Mouse (Mus musculus) yolk sac, embryonic 10.5 days (tissue): ENCODE data around the gene Slc44a4.
A peak's percentile ranks its signal among the peaks of the same experiment; 100 is the strongest.
"Not testable (repeated sequence)": the region's sequence is repeated elsewhere in the genome, so short reads cannot be mapped to it uniquely, and the experiment has no call there.

Experiments used
- DNase-seq: peaks from one replicate; pipeline ENCODE4 v3.0.0-alpha.2; 2017; ENCODE audit warnings: low spot score

The Slc44a4 gene

GRCm38 (mm10) chr17:34943128-34943815, 29.0 kb downstream of the Slc44a4 start:
- DNase-seq, result no peak

GRCm38 (mm10) chr17:34944362-34944761, 30.1 kb downstream of the Slc44a4 start:
- DNase-seq, result no peak

- DNase-seq, result no peak
Observed at GRCm38 (mm10) chr17:34946486-34947140, 32.3 kb downstream of the Slc44a4 start.

DNA sequence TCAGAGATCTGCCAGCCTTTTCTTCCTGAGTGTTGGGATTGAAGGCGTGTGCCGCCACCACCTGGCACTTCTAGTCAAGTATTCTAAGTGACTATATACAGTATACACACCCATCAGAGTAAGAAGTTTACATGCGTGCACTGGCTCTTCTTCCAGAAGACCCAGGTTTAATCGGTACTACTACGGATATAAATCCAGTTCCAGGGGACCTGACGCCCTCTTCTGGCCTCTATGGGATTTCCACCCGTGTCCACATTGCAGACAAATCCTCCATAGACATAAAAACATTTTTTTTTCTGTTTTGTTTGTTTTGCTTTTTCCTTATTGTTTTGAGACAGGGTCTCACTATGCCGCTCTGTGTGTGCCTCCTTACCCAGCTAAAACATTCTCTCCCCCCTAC, 33.3 kb downstream of the Slc44a4 start:
- DNase-seq, result no peak

GRCm38 (mm10) chr17:34948721-34949552, 34.7 kb downstream of the Slc44a4 start:
- not testable (repeated sequence) for DNase-seq

DNA sequence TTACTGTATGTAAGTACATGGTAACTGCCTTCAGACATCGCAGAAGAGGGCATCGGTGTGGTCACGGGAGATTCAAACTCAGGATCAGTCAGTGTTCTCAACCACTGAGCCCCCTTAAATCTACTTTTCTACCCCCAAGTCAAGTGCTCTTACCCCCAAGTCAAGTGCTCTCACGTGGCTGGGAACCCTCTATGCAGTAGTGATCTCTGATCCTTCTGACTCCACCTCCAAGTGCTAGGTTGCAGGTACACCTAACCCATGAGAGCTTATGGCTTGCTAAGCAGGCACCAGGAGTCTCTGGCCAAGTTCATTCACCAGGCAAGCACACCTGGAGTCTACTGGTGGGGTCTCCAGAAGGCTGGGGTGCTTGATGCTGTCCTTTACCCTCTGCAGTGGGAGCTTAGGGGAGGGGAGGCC, 35.3 kb downstream of the Slc44a4 start:
- DNase-seq, result peak; percentile 71

- DNase-seq, result no peak
Observed at GRCm38 (mm10) chr17:34950514-34951455, 36.5 kb downstream of the Slc44a4 start.

GRCm38 (mm10) chr17:34951636-34952377, 37.5 kb downstream of the Slc44a4 start:
- no peak for DNase-seq

DNA sequence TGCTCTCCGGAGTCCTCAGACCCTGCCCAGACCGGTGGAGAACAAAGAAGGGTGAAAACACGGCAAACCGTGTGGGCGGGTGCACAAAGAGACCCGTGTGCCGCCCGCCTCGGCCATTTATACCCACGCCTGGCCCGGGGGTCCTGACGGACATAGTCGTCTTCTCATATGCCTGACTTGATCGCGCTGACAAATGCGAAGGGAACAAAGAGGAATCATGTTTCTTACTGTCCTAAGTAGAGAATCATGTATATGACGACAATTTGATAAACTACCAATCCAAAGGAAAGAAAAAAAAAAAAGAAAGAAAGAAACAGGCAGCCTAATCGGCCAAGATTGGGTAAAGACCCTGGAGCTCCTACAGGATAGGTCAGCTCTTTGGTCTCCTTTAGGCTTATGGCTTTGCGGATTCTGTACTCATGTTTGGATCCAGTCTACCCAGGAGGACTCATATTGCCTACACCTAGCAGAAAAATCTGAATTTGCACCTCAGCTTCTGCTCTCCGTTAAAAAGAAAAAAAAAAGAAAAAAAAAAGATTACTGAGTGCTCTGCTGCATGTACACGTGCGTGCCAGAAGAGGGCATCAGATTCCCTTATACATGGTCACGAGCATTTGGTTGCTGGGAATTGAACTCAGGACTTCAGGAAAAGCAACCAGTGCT, 38.2 kb downstream of the Slc44a4 start:
- DNase-seq, result peak; percentile 82

- no peak for DNase-seq
Observed at GRCm38 (mm10) chr17:34953258-34953657, 39.0 kb downstream of the Slc44a4 start.

GRCm38 (mm10) chr17:34953904-34954303, 39.6 kb downstream of the Slc44a4 start:
- no peak for DNase-seq

DNA sequence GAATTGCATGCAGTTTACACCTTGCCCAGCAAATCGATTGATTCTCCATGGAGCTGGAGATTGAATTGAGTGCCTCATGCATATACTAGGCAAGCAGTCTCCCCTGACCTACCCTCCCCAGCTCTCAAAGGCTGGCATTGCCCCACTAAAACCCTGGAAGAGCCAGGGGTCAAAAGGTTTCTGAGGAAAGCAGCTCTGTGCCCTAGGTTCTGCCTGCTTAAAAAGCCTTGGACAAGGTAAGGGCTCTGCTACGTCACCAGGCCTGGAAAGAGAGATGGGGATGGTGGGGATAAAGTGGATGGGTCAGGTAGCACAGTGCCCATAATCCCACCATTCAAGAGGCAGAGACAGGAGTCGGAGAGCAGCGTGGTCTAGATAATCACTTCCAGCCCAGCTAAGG, 40.6 kb downstream of the Slc44a4 start:
- no peak for DNase-seq

DNA sequence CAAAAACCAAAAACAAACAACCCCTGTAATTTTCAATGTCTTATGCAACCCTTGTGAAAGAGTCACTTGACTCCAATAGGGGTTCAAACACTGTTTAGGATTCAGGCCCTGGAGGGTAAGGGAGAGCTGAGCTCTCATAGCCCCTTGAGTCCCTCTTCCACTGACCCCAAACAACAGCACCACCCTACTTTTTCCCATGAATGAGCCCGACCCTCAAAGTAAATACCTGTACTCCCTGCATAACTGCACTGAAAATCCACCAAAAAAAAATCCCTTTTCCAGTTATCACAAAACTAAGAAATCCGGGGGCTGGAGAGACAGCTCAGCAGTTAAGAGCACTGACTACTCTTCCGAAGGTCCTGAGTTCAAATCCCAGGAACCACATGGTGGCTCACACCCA, 41.6 kb downstream of the Slc44a4 start:
- DNase-seq, result no peak

- DNase-seq, result no peak
Observed at GRCm38 (mm10) chr17:34956340-34956739, 42.1 kb downstream of the Slc44a4 start.

DNA sequence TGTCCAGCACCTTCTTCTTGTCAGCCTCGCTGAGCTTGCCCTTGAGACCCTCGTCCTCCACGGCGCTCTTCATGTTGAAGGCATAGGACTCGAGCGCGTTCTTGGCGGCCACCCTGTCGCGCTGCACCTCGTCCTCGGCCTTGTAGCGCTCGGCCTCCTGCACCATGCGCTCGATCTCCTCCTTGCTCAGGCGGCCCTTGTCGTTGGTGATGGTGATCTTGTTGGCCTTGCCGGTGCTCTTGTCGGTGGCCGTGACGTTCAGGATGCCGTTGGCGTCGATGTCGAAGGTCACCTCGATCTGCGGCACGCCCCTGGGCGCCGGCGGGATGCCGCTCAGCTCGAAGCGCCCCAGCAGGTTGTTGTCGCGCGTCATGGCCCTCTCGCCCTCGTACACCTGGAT, 43.0 kb downstream of the Slc44a4 start:
- not testable (repeated sequence) for DNase-seq

- not testable (repeated sequence) for DNase-seq
Observed at GRCm38 (mm10) chr17:34957966-34958365, 43.7 kb downstream of the Slc44a4 start.

- DNase-seq, result not testable (repeated sequence)
Observed at GRCm38 (mm10) chr17:34958734-34959129, 44.5 kb downstream of the Slc44a4 start.

GRCm38 (mm10) chr17:34959130-34959778, 45.0 kb downstream of the Slc44a4 start, which contains the start of gene Hspa1b:
Gene Hspa1b (minus strand): TSS chr17:34959238.
- peak; percentile 93 for DNase-seq

DNA sequence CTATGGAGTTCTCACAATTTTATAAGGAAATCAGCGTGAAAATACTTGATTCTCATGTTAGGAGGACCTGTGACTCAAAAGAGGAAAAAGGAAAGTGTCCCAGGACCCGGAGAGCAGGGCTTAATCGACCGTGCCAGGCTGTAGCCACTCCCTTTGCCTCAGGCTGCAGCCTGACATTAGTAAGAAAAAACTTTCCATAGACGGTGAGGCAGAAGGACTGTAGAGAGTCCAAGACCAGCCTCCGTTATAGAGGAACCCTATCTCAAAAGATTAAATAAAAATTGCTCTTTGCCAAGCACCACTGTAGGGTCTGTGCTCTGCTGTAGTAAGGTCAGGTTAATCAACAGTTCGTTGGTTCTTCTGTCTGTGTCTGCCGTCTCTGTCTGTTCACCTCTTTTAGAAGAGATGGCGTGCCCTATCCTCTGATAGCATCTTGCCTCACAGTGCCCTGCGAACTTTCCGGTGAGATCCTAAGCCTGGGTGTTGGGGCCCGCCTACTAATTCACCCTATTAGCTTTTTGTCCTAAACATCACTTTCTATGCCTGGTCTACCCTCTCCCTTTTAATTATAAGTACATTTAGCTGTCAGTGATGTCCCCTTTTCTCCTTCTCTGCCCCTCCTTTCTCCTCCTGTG, 45.7 kb downstream of the Slc44a4 start:
- DNase-seq, result no peak
